Comparison of ENCODE assay signal across 10 mouse cellular contexts in genomic region chr5:93126222-93126929, GRCm38 (mm10). TPM values are rescaled to one million over a fixed set of nuclear protein-coding genes. Genes with fewer than 3 reads are reported as not detected.
DNase-seq lines count a peak whose midpoint lies in the region; ATAC-seq and TF ChIP-seq lines count a peak whose summit lies in the region.
"Had no signal": no experiment of that assay in that cellular context is flagged by ENCODE, and none has a peak within 500 bp of the region (broad histone marks: within the 10 kb centered on the region; RNA-seq: fewer than 3 reads in every experiment).

No protein-coding gene starts in this region.

- H3K4me3 ChIP-seq in layer of hippocampus, adult 2 months = no peak overlapping the region
- no peak overlapping the region for H3K4me3 ChIP-seq in hindbrain, embryonic 15.5 days
- no peak overlapping the region for H3K4me3 ChIP-seq in neural tube, embryonic 12.5 days
- H3K4me3 ChIP-seq: stomach, embryonic 15.5 days had no signal

- H3K9ac ChIP-seq in hindbrain, embryonic 15.5 days = no peak overlapping the region
- no peak overlapping the region for H3K9ac ChIP-seq in neural tube, embryonic 12.5 days
- H3K9ac ChIP-seq: stomach, embryonic 15.5 days had no signal

- no peak for TF ChIP-seq CTCF in layer of hippocampus, adult 2 months (conservative IDR thresholded peaks at IDR 0.05)

- ATAC-seq in common myeloid progenitor, adult 5-6 weeks (replicated peaks; ENCODE audit: low read depth, poor library complexity, severe bottlenecking) = peak; percentile 42
- no peak for ATAC-seq in hindbrain, embryonic 15.5 days (ENCODE audit: low FRiP score, low read depth)
- peak; percentile 51 for ATAC-seq in neural tube, embryonic 12.5 days (ENCODE audit: low FRiP score, low read depth)

- no peaks in the 10 kb centered on the region for H3K9me3 ChIP-seq in hindbrain, embryonic 15.5 days
- H3K9me3 ChIP-seq in neural tube, embryonic 12.5 days = no peaks in the 10 kb centered on the region
- H3K9me3 ChIP-seq: stomach, embryonic 15.5 days had no signal

- H3K4me1 ChIP-seq in hindbrain, embryonic 15.5 days (replicated peaks) = peaks cover 55% of the 10 kb centered on the region
- peaks cover 73% of the 10 kb centered on the region for H3K4me1 ChIP-seq in neural tube, embryonic 12.5 days

- H3K27ac ChIP-seq in layer of hippocampus, adult 2 months = peak overlapping the region; percentile 74
- H3K27ac ChIP-seq in hindbrain, embryonic 15.5 days (replicated peaks) = peak overlapping the region; percentile 59
- peak overlapping the region; percentile 37; the same call in 1 of the 2 replicates for H3K27ac ChIP-seq in neural tube, embryonic 12.5 days

- DNase-seq in layer of hippocampus, adult 2 months (ENCODE audit: low spot score in 2 of 2) = no peak
- no peak for DNase-seq in layer of hippocampus, adult 8-10 months (ENCODE audit: low spot score in 2 of 2)
- DNase-seq in lung, postnatal 10 days = no peak
- DNase-seq in adrenal gland, postnatal 4 days (ENCODE audit: low spot score in 2 of 2) = no peak
- DNase-seq in left cerebral cortex, postnatal 36 days (ENCODE audit: low spot score in 2 of 2) = no peak
- DNase-seq: cerebellum, postnatal 36 days had no signal

- no peak overlapping the region for H3K4me2 ChIP-seq in hindbrain, embryonic 15.5 days
- peak overlapping the region; percentile 20; the same call in 1 of the 2 replicates for H3K4me2 ChIP-seq in neural tube, embryonic 12.5 days (replicated peaks)
- H3K4me2 ChIP-seq: stomach, embryonic 15.5 days had no signal

- WGBS in hindbrain, embryonic 15.5 days = 35% methylated on average over 12 of the region's 12 CpGs
- WGBS in neural tube, embryonic 12.5 days = 33% methylated on average over 12 of the region's 12 CpGs

- H3K27me3 ChIP-seq in hindbrain, embryonic 15.5 days = no peaks in the 10 kb centered on the region
- no peaks in the 10 kb centered on the region for H3K27me3 ChIP-seq in neural tube, embryonic 12.5 days (replicated peaks)
- H3K27me3 ChIP-seq: stomach, embryonic 15.5 days had no signal

- no peaks in the 10 kb centered on the region for H3K36me3 ChIP-seq in hindbrain, embryonic 15.5 days
- H3K36me3 ChIP-seq in neural tube, embryonic 12.5 days = no peaks in the 10 kb centered on the region
- H3K36me3 ChIP-seq: stomach, embryonic 15.5 days had no signal

- intact Hi-C loops in left cerebral cortex, postnatal 36 days (cut with DNase I) = loop anchor here (5.0 kb wide), 1 partner anchor 34 kb away; the partner anchor contains the start of gene Sept11

RNA-seq across cellular contexts. Expression of gene Sept11, which starts 33.1 kb away (rescaled TPM):
- total RNA-seq in layer of hippocampus, adult 2 months (2021) = 100 to 1,000 TPM; 107 to 115 TPM
- total RNA-seq in layer of hippocampus, adult 8-10 months (2022) = 100 to 1,000 TPM; 105 to 119 (median 113) TPM
- 66.4 and 67.9 TPM in 2 replicates for total RNA-seq in common myeloid progenitor, adult 5-6 weeks (2017)
- polyA plus RNA-seq in hindbrain, embryonic 15.5 days (2015; fragmentation: Nextera tagmentation; extraction: Ambion mirVana) = 148 and 151 TPM in 2 replicates
- 253 and 266 TPM in 2 replicates for polyA plus RNA-seq in neural tube, embryonic 12.5 days (2016; fragmentation: Nextera tagmentation; extraction: Ambion mirVana)
- total RNA-seq in adrenal gland, postnatal 4 days (2021) = 100 to 1,000 TPM; 114 to 144 TPM
- 100 to 1,000 TPM; 185 to 201 TPM for total RNA-seq in left cerebral cortex, postnatal 36 days (2021)
